Mouse (Mus musculus): ENCODE data around the gene Klk11.

DNA sequence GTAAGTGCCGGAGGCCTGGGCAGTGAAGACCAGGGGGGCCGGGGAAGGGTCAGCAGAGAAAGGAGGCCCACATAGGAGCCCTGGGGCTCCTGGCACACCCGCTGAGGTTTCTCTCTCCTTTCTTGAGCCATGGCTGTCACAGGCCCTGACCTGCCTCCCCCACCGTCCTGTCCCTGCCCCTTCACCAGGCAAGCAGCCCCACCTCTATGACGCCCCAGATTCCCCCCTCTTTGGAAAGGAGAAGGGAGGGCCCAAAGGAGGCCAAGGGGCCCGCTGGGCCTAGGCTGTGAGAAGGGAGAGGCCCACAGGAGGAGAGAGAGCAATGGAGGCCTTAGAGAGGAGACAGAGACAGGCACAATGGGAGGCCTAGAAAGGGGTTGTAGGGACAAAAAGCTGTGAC, 398 bp downstream of the Klk11 start:
- TF ChIP-seq EP300 (IDR thresholded peaks at IDR 0.05; ENCODE audit: low read depth in 1 of 2, low read length in 2 of 2) (no peak), GATA1 (IDR thresholded peaks at IDR 0.05; ENCODE audit: low read depth, low read length) (no peak), HCFC1 (IDR thresholded peaks at IDR 0.05; ENCODE audit: low read depth, low read length) (no peak)
